Mouse (Mus musculus) adrenal gland, adult 10 weeks (tissue): ENCODE data around the gene Atp13a3. TPM values are rescaled to one million over a fixed set of nuclear protein-coding genes. Genes with fewer than 3 reads are reported as not detected.

ENCODE experiments used
- polyA plus RNA-seq: library from polyadenylated mRNA; stranded (reverse); fragments of 350-450 nt; fragmentation: Illumina TruSeq; extraction: RNeasy Lipid Tissue Mini Kit (QIAGEN cat#74804); gene quantifications from one replicate; pipeline ENCODE4 v1.2.3, GENCODE M21; 2014; ENCODE audit warnings: low read depth, low replicate concordance

Atp13a3 gene
- polyA plus RNA-seq, result 143 TPM

GRCm38 (mm10) chr16:30405925-30406670 lies at the start of gene Atp13a3:
Gene Atp13a3, minus strand, starts transcription at chr16:30405975.

DNA sequence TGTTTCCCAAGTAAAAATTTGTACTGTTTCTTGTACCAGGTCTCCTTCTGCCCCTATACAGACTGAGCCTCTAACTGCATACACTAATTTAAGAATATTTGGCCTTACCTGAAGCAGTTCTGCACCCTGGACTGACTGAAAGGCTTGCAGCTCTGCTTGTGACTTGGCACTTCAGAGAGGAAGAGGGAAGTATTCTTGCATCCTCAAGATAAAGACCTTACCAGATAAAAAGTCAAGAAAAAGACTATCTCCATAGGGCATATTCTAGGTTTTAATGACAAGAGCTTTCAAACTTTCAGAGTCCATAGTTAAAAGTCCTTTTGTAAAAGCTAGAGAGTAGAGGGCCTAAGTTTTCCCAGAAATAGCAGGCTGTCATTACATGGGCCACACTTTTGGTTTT lies 95.1 kb downstream of the Atp13a3 start, which contains the start of gene Gp5:
Gene Gp5 (minus strand): TSS at position 133 of the 400 bp plus-strand sequence.

DNA sequence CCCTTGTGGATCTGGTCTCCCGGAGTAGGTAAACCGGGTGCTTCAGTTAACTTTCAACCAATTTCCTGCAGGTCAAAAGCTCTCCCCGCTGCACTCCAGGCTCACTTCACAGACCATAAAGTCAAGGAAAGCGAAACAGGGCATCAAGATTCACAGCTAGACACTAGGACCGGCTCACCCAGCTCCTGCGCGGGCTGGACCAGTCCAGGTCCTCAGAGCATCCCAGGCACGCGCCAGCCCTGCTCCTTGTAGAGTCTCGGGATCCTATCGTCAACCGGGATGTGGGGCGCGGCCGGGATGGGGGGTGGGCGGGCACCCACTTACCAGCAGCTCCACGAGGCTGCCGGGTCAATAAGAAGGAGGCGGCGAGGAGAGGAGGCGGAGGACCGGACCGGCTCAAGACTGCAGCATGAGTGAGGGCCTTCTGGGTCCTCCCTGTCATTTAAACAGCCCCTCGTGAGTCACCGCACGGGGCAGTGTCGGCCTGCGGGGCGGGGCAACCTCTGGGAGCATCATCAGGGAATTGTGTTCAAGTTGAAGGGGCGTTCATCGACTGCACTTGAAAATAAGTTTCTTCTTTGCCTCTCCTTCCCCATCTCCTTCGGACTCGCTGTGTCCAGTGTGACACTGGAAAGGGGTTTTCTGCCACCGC lies 122.8 kb downstream of the Atp13a3 start, which contains the start of gene Lrrc15:
Gene Lrrc15 (minus strand): TSS at position 413 of the 652 bp plus-strand sequence.

GRCm38 (mm10) chr16:30267359-30267758 lies 138.4 kb downstream of the Atp13a3 start, which contains the start of gene Cpn2:
Gene Cpn2, minus strand, starts transcription at chr16:30267499.

Other genes with a start within 250 kb of the Atp13a3 start
- 0.41 TPM for gene Cpn2, start 138.5 kb downstream of the Atp13a3 start, polyA plus RNA-seq
- gene Lrrc15, start 122.7 kb downstream of the Atp13a3 start, polyA plus RNA-seq, result not detected
- not detected for gene Gp5, start 95.2 kb downstream of the Atp13a3 start, polyA plus RNA-seq
- gene Tmem44, start 144.9 kb upstream of the Atp13a3 start, polyA plus RNA-seq, result 1.4 TPM
- gene Lsg1, start 181.6 kb upstream of the Atp13a3 start, polyA plus RNA-seq, result 24.1 TPM
- 15.0 TPM for gene Fam43a, start 193.7 kb upstream of the Atp13a3 start, polyA plus RNA-seq